9 mouse cellular contexts compared by ENCODE assay signal in the genomic region with DNA sequence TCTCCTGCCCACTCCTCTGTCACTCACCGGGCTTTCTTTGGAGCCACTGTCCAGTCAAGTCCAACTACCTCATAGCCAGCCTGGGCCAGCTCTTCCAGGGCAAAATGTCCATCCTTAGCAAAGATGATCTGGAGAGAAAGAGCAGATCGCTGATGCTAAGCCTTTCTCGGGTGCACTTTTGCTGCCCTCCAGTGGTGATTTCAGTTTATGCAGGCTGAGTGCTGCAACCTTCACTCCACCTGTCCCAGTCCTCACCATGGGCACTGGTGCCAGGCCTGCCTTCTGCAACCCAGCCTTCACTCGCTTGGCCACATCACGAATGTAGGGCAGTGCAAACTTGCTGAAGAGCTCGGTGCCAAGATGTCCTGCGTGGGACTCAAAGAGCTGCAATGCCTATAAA. TPM values are rescaled to one million over a fixed set of nuclear protein-coding genes. Genes with fewer than 3 reads are reported as not detected.
DNase-seq lines count a peak whose midpoint lies in the region; ATAC-seq and TF ChIP-seq lines count a peak whose summit lies in the region.
"Had no signal": no experiment of that assay in that cellular context is flagged by ENCODE, and none has a peak within 500 bp of the region (broad histone marks: within the 10 kb centered on the region; RNA-seq: fewer than 3 reads in every experiment).

No protein-coding gene starts in this region.

- TF ChIP-seq CTCF in E14TG2a.4 (conservative IDR thresholded peaks at IDR 0.05; ENCODE audit: low read length): peak; percentile 77
- TF ChIP-seq CTCF in lung, postnatal 0 days (IDR thresholded peaks at IDR 0.05): peak; percentile 97

- no peak overlapping the region for H3K4me2 ChIP-seq in lung, postnatal 0 days (replicated peaks; ENCODE audit: low read depth, low read length)

- no peak overlapping the region for H3K27ac ChIP-seq in lung, postnatal 0 days (ENCODE audit: low read length)

- H3K9ac ChIP-seq in lung, postnatal 0 days (replicated peaks; ENCODE audit: low read depth): no peak overlapping the region

- no peaks in the 10 kb centered on the region for H3K9me3 ChIP-seq in E14TG2a.4 (ENCODE audit: low read length)
- H3K9me3 ChIP-seq in lung, postnatal 0 days (ENCODE audit: low read length): no peaks in the 10 kb centered on the region
- H3K9me3 ChIP-seq: megakaryocyte, embryonic 14.5 days had no signal

- WGBS in lung, postnatal 0 days: 13% methylated on average over 7 of the region's 7 CpGs

- H3K4me3 ChIP-seq in E14TG2a.4 (replicated peaks; ENCODE audit: low read length): no peak overlapping the region
- H3K4me3 ChIP-seq in lung, postnatal 0 days (ENCODE audit: low read depth, low read length): no peak overlapping the region
- H3K4me3 ChIP-seq: megakaryocyte, embryonic 14.5 days had no signal

- peaks cover 42% of the 10 kb centered on the region for H3K36me3 ChIP-seq in E14TG2a.4 (ENCODE audit: insufficient read depth, low read length)
- no peaks in the 10 kb centered on the region; the same call in 1 of the 2 replicates for H3K36me3 ChIP-seq in lung, postnatal 0 days (ENCODE audit: insufficient read depth, low read length)

- no peak for TF ChIP-seq EP300 in lung, postnatal 0 days (IDR thresholded peaks at IDR 0.05)

- peak; percentile 81 to 89 for DNase-seq in cerebellum, postnatal 4 days (ENCODE audit: low spot score in 2 of 2)
- DNase-seq in gastrocnemius, postnatal 10 days: peak; percentile 80
- DNase-seq in layer of hippocampus, adult 11-12 months (ENCODE audit: low spot score): peak; percentile 91
- DNase-seq in lung, postnatal 0 days (ENCODE audit: low spot score): peak; percentile 76
- peak; percentile 80 for DNase-seq in right cerebral cortex, adult 18-20 months
- peak; percentile 61 to 81 for DNase-seq in urinary bladder, postnatal 4 days (ENCODE audit: low spot score in 2 of 2)

- peak; percentile 30 for ATAC-seq in activated CD4-positive, CD25-positive, alpha-beta regulatory T cell, adult 4 months
- no peak for ATAC-seq in lung, postnatal 0 days

- H3K27me3 ChIP-seq in E14TG2a.4 (ENCODE audit: insufficient read depth, low read length): no peaks in the 10 kb centered on the region
- no peaks in the 10 kb centered on the region for H3K27me3 ChIP-seq in lung, postnatal 0 days (replicated peaks; ENCODE audit: insufficient read depth, low read length)
- H3K27me3 ChIP-seq: megakaryocyte, embryonic 14.5 days had no signal

- H3K4me1 ChIP-seq in E14TG2a.4 (replicated peaks; ENCODE audit: low read depth, low read length): peaks cover 73% of the 10 kb centered on the region
- peaks cover 14% of the 10 kb centered on the region for H3K4me1 ChIP-seq in lung, postnatal 0 days (ENCODE audit: insufficient read depth, low read depth, low read length)

RNA-seq across cellular contexts. Expression of a gene that starts 2.8 kb away (rescaled TPM):
- 10 to 100 TPM; 72.8 to 88.2 TPM for polyA plus RNA-seq in activated CD4-positive, CD25-positive, alpha-beta regulatory T cell, adult 4 months (2017; shearing (Covaris generic))
- total RNA-seq in gastrocnemius, postnatal 10 days (2021): 10 to 100 TPM; 55.3 to 59.7 TPM
- polyA plus RNA-seq in lung, postnatal 0 days (2015; fragmentation: Nextera tagmentation; extraction: Ambion mirVana): 76.6 and 82.0 TPM in 2 replicates

RNA-seq across cellular contexts. Expression of a gene that starts 3.8 kb away (rescaled TPM):
- polyA plus RNA-seq in activated CD4-positive, CD25-positive, alpha-beta regulatory T cell, adult 4 months (2017; shearing (Covaris generic)): 1 to 10 TPM; 6.5 to 7.2 TPM
- 10 to 100 TPM; 16.6 to 17.3 TPM for total RNA-seq in gastrocnemius, postnatal 10 days (2021)
- polyA plus RNA-seq in lung, postnatal 0 days (2015; fragmentation: Nextera tagmentation; extraction: Ambion mirVana): 9.6 and 10.2 TPM in 2 replicates

RNA-seq across cellular contexts. Expression of a gene that starts 27.8 kb away (rescaled TPM):
- polyA plus RNA-seq in activated CD4-positive, CD25-positive, alpha-beta regulatory T cell, adult 4 months (2017; shearing (Covaris generic)): 10 to 100 TPM; 28.4 to 29.5 TPM
- total RNA-seq in gastrocnemius, postnatal 10 days (2021): 10 to 100 TPM; 23.0 to 24.3 TPM
- 21.9 and 24.7 TPM in 2 replicates for polyA plus RNA-seq in lung, postnatal 0 days (2015; fragmentation: Nextera tagmentation; extraction: Ambion mirVana)
